Mouse (Mus musculus) C2C12 (cell line): ENCODE measurements around the gene Rnf180.

Experiments
- CTCF ChIP-seq: IDR thresholded peaks from one replicate; pipeline ENCODE4 v1.5.1; 2011; ENCODE audit not compliant: control insufficient read depth, insufficient read depth, insufficient read length
- USF1 ChIP-seq: IDR thresholded peaks from one replicate; pipeline ENCODE4 v1.6.1; 2011; ENCODE audit warnings: low read depth, mild to moderate bottlenecking, control low read depth, moderate library complexity

- TF ChIP-seq CTCF (no peak), USF1 (no peak)
Measured at GRCm38 (mm10) chr13:105240810-105241209, 53.8 kb downstream of the Rnf180 start.
